Mouse (Mus musculus) Patski (cell line): Measurements from ENCODE around the gene Slit2. TPM values are rescaled to one million over a fixed set of nuclear protein-coding genes. Genes with fewer than 3 reads are reported as not detected.

ENCODE experiments used
- ATAC-seq: fragments of 100-300 bp; one replicate; pipeline ENCODE4 v1.8.0; 2021
- CTCF ChIA-PET: fragments of 350-600 bp; sonication (Branson Sonifier 250); formaldehyde crosslinking; loops from one replicate; lab custom pipeline; 2022; ENCODE audit warnings: inconsistent platforms; lab: Charles Lee
- POLR2A ChIA-PET: fragments of 350-600 bp; sonication (Branson Sonifier 250); formaldehyde crosslinking; loops from one replicate; lab custom pipeline; 2022; ENCODE audit warnings: antibody characterized with exemption, inconsistent platforms; lab: Charles Lee
- DNase-seq: peaks from one replicate; pipeline ENCODE4 v3.0.0-alpha.2; 2011; ENCODE audit warnings: low read depth, low spot score
- H3K27me3 ChIP-seq: fragments of 371-371 bp; one replicate; pipeline ENCODE4 v1.5.1; 2021
- CTCF ChIP-seq: fragments of 100-300 bp; IDR thresholded peaks from one replicate; pipeline ENCODE4 v1.5.1; 2021
- in situ Hi-C: fragments of 300-500 bp; cut with MboI; formaldehyde crosslinking; loops from 3 replicates; pipeline ENCODE4 v1.11.1; 2018; ENCODE audit warnings: low pct_unique_long_range_greater_than_20kb, mixed read lengths
- polyA plus RNA-seq: library from polyadenylated mRNA; unstranded; gene quantifications from one replicate; pipeline ENCODE4 v1.2.3, GENCODE M21; 2021

The Slit2 gene
- polyA plus RNA-seq, 1 experiment from 2014 or later = 1.7 TPM

- DNase-seq (no peak), ATAC-seq (no peak)
- H3K27me3 ChIP-seq = peaks cover 12% of the 10 kb centered on the region
- CTCF ChIA-PET = interaction anchor here (0.9 to 1.3 kb wide), 2 partner anchors 9 to 31 kb away, joined by 3 read pairs; no protein-coding TSS in a partner anchor
- in situ Hi-C loops = no loop called here
- POLR2A ChIA-PET = no interaction called here
- TF ChIP-seq CTCF = no peak
Measured at GRCm38 (mm10) chr5:48050637-48051314, 67.8 kb downstream of the Slit2 start.

DNA sequence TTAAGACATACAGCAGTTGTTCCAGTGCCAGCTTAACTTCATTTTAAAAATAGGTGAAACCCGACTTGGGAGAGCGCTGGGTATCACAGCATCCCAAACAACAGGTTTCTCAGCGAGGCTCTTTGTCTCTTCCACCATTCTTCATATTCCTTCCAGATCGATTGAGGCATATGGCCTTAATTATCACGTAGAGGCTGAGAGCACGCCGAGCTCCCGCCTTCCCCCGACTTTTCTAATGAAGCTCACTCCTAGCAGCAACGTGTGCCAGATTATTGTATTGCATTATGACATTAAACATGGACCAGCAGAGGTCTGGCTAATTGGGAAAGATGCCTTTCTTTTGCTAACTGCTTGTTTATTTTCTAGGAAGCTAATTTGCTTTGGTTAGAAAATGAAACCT lies 75.7 kb downstream of the Slit2 start:
- no peak for TF ChIP-seq CTCF
- CTCF ChIA-PET = no interaction called here
- POLR2A ChIA-PET = no interaction called here
- H3K27me3 ChIP-seq = peaks cover 25% of the 10 kb centered on the region
- in situ Hi-C loops = no loop called here
- DNase-seq (no peak), ATAC-seq (no peak)

DNA sequence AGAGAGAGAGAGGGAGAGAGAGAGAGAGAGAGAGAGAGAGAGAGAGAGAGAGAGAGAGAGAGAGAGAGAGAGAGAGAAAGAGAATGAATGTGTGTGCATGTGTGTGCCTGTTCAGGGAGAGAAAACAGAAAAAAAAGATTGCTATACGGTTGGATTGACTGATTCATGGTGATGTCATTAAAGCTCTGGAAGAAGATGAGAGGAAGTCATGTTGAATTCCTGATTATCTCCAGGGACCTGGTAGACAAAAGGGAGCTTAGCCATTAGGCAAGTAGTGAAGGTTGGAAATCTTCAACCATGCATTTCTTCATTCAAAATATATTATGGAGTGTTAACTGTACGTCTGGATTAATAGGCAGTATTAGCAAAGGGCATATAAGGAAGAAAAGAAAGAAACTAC lies 77.8 kb downstream of the Slit2 start:
- in situ Hi-C loops = no loop called here
- ATAC-seq = no peak
- ChIA-PET CTCF (interaction anchor here (1.3 kb wide), 1 partner anchor 12 kb away, joined by 4 read pairs; no protein-coding TSS in a partner anchor), POLR2A (no interaction called here)
- H3K27me3 ChIP-seq = peaks cover 22% of the 10 kb centered on the region
- no peak for TF ChIP-seq CTCF
- no peak for DNase-seq

DNA sequence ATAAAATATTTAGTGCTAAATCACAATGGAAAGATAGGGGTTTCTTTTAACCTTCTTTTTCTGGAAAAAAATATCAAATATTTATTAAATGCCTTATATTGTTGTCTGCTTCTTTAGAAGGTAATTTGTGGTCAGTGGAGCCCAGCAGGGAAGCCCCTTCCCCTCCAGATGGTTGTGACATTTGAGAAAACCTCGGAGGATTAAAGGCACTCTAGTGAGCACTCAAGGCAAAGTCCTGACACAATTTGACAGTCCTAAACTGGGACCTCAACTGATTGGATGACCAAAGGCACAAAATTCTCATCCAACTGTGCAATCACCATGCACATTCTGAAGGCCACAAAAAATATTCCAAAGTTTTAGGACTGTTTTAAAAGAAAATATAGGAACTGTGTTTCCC lies 95.8 kb downstream of the Slit2 start:
- POLR2A ChIA-PET = no interaction called here
- no peak for TF ChIP-seq CTCF
- in situ Hi-C loops = no loop called here
- DNase-seq (no peak), ATAC-seq (no peak)
- CTCF ChIA-PET = no interaction called here
- peaks cover 16% of the 10 kb centered on the region for H3K27me3 ChIP-seq

GRCm38 (mm10) chr5:48081223-48081881 lies 98.4 kb downstream of the Slit2 start:
- no peak for TF ChIP-seq CTCF
- ChIA-PET POLR2A (no interaction called here), CTCF (no interaction called here)
- in situ Hi-C loops = no loop called here
- H3K27me3 ChIP-seq = peaks cover 22% of the 10 kb centered on the region
- DNase-seq (no peak), ATAC-seq (no peak)

DNA sequence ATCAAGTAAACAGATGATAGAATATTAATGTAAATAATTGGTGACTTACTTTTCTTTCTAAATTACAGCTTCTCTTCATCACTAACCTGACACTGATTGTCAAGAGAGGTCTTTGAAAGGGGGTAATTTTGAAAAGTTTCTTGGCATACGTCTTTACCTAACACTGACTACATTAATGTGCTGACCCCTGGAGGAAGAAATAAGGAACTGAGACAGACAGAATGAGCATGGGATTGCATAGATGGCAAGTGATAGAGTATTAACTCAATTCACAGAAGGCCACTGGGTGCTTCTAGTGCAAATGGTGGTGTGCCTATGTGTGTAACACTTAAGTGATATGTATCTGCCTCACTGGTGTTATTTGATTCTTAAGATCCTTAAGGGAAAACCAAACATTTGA lies 130.5 kb downstream of the Slit2 start:
- ChIA-PET POLR2A (no interaction called here), CTCF (no interaction called here)
- ATAC-seq (no peak), DNase-seq (no peak)
- in situ Hi-C loops = no loop called here
- TF ChIP-seq CTCF = peak; percentile 30
- H3K27me3 ChIP-seq = peaks cover 28% of the 10 kb centered on the region

DNA sequence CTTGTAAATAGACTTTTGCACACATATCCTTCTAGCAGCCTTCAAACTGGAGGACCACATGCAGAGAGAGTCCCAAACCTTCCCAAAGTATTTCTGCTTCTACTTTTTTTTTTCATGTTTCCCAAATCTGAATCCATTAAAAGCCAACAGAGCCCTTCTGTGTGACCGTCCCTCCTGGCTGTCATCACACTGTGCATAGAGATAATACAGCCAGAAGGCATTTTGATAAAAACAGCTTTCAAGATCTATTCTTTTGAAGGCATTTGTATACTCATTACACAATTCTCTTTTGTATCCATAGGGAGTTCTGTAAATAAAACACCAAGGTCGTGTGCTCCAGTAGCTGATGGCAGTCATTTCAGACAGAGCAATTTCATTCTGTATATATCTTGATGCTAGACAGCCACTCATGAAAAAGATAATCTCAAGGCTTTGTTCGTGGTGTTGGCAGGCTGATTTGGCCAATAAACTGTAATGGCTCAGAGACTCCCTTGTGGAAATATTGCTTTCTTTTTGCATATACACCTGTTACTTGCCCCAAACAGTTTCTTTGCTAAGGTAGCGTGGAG lies 132.1 kb downstream of the Slit2 start:
- ATAC-seq (no peak), DNase-seq (no peak)
- peaks cover 31% of the 10 kb centered on the region for H3K27me3 ChIP-seq
- POLR2A ChIA-PET = no interaction called here
- CTCF ChIA-PET = no interaction called here
- in situ Hi-C loops = no loop called here
- no peak for TF ChIP-seq CTCF

GRCm38 (mm10) chr5:48122651-48123050 lies 139.7 kb downstream of the Slit2 start:
- H3K27me3 ChIP-seq = peaks cover 28% of the 10 kb centered on the region
- DNase-seq (no peak), ATAC-seq (no peak)
- TF ChIP-seq CTCF = no peak
- ChIA-PET POLR2A (no interaction called here), CTCF (interaction anchor here (2.1 kb wide), 1 partner anchor 14 kb away, joined by 6 read pairs; no protein-coding TSS in a partner anchor)
- in situ Hi-C loops = no loop called here

- in situ Hi-C loops = no loop called here
- no peak for DNase-seq
- TF ChIP-seq CTCF = peak; percentile 51
- ChIA-PET CTCF (no interaction called here), POLR2A (no interaction called here)
- peak; percentile 60 for ATAC-seq
- H3K27me3 ChIP-seq = peaks cover 39% of the 10 kb centered on the region
Measured at GRCm38 (mm10) chr5:48125770-48126423, 143.0 kb downstream of the Slit2 start.

- in situ Hi-C loops = loop anchor here (5.0 to 10.0 kb wide), 2 partner anchors 217 to 1685 kb away; no protein-coding TSS in a partner anchor
- H3K27me3 ChIP-seq = peaks cover 42% of the 10 kb centered on the region
- ChIA-PET POLR2A (no interaction called here), CTCF (no interaction called here)
- no peak for TF ChIP-seq CTCF
- ATAC-seq = no peak
- no peak for DNase-seq
Measured at GRCm38 (mm10) chr5:48129981-48130380, 147.0 kb downstream of the Slit2 start.
